Mouse (Mus musculus) liver, postnatal 0 days (tissue): Measurements from ENCODE around the gene Efna2.

Experiments used
- CTCF ChIP-seq: sonication (generic); IDR thresholded peaks from 2 replicates; pipeline ENCODE4 v1.5.1; 2016; ENCODE audit warnings: antibody characterized with exemption, low read depth
- EP300 ChIP-seq: IDR thresholded peaks from 2 replicates; pipeline ENCODE4 v1.6.1; 2016; ENCODE audit warnings: antibody characterized with exemption, low read depth, mild to moderate bottlenecking

DNA sequence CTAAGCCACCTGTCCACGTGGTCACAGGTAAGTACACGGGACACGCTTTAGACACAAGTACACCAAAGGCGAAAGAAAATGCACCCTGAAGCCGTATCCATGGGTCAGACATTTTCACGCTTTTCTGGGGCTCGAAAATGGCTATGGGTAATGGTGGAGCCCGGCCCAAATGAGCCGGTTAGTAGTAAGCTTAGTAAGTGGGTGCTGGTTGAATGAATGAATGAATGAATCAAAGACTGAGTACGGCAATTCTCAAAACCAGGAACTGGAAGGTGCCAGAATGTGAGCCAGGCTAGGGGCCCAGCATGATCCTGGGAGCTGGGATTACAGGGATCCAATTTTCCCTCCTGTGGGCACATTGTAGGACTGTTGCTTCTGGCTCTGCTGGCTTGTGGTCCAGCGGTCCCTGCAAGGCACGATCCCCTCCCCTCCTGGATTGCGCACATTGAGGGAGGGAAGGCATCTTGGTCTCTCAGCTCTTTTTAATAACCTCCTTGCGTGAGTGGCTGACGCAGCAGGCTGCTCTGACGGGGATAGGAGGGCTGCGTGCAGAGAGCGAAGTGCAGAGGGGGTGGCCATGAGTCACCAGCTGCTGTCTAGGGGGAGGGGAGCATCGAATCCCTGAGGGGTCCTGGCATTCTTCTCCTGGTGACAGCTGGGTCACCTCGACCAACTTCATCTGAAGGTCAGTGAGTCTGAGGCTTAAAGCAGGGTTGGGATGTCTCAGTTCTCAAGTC lies 13.7 kb upstream of the Efna2 start, which contains the start of gene Cirbp:
- TF ChIP-seq CTCF (no peak), EP300 (no peak)
